Mouse (Mus musculus) spleen, adult 2 months (tissue): ENCODE results near the gene Tmem209.
A peak's percentile ranks its signal among the peaks of the same experiment; 100 is the strongest.

Experiments
- CTCF ChIP-seq: fragments of 200-500 bp; IDR thresholded peaks from 2 replicates; pipeline ENCODE4 v1.5.1; 2011; ENCODE audit warnings: mild to moderate bottlenecking, inconsistent platforms; ENCODE audit not compliant: insufficient read depth, insufficient read length, insufficient replicate concordance; ENCODE audit errors: extremely low read depth
- POLR2A ChIP-seq: fragments of 200-500 bp; IDR thresholded peaks from 2 replicates; pipeline ENCODE4 v1.6.1; 2011; ENCODE audit warnings: low read depth, low read length, inconsistent platforms

GRCm38 (mm10) chr6:30509265-30510239, at the start of gene Tmem209, which contains the start of gene Ssmem1:
- peak; percentile 96 for TF ChIP-seq POLR2A
- no peak for TF ChIP-seq CTCF
